Mouse (Mus musculus): ENCODE data around the gene Hacd4. TPM values are rescaled to one million over a fixed set of nuclear protein-coding genes. Genes with fewer than 3 reads are reported as not detected.

Gene Hacd4
- 1.7 and 1.9 TPM in 2 replicates for polyA plus RNA-seq (2012; rRNA removed)

GRCm38 (mm10) chr4:88438326-88438989 is at the start of gene Hacd4:
Gene Hacd4, minus strand, starts transcription at chr4:88438928.

Other genes with a start within 250 kb of the Hacd4 start
- not detected in 2 replicates for gene Ifnb1, start 83.8 kb upstream of the Hacd4 start, polyA plus RNA-seq (2012; rRNA removed)
- gene Ifna15, start 119.3 kb upstream of the Hacd4 start, polyA plus RNA-seq (2012; rRNA removed), result not detected in 2 replicates
- not detected in 2 replicates for gene Ifna14, start 132.9 kb upstream of the Hacd4 start, polyA plus RNA-seq (2012; rRNA removed)
- not detected in 2 replicates for gene Ifna9, start 153.5 kb upstream of the Hacd4 start, polyA plus RNA-seq (2012; rRNA removed)
- gene Ifna12, start 164.4 kb upstream of the Hacd4 start, polyA plus RNA-seq (2012; rRNA removed), result not detected in 2 replicates
- gene C87499, start 195.5 kb upstream of the Hacd4 start, polyA plus RNA-seq (2012; rRNA removed), result not detected in 2 replicates
- gene Ifna13, start 205.5 kb upstream of the Hacd4 start, polyA plus RNA-seq (2012; rRNA removed), result not detected in 2 replicates
- gene Ifna16, start 238.0 kb upstream of the Hacd4 start, polyA plus RNA-seq (2012; rRNA removed), result not detected in 2 replicates
- not detected in 2 replicates for gene Ifna2, start 245.0 kb upstream of the Hacd4 start, polyA plus RNA-seq (2012; rRNA removed)

Measured in liver, embryonic 18 days (tissue).